ENCODE assay signal across 19 mouse cellular contexts in the genomic region with DNA sequence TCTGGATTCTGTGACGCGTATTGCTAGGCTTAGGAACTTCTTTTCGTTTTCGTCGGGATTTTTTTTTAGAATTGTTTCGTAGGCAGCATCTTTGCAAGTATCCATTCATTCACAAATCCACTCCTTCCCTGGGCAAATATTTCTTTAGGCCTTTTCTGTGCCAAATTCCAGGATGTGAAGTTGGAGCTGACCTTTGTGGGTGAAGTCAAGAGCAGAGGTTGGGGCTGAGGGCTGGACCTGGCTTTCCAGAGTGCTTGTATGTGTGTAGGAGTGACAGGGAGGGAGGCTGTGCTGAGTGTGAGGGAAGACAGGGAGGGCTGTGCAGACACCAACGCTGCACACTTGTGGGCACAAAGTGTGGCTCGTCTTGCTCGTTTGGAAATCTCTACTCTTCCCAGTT. TPM values are rescaled to one million over a fixed set of nuclear protein-coding genes. Genes with fewer than 3 reads are reported as not detected.
A peak's percentile ranks its signal among the peaks of the same experiment; 100 is the strongest.
DNase-seq lines count a peak whose midpoint lies in the region; ATAC-seq and TF ChIP-seq lines count a peak whose summit lies in the region.
"Had no signal": no experiment of that assay in that cellular context is flagged by ENCODE, and none has a peak within 500 bp of the region (broad histone marks: within the 10 kb centered on the region; RNA-seq: fewer than 3 reads in every experiment).

No protein-coding gene starts in this region.

- H3K36me3 ChIP-seq in intestine, embryonic 14.5 days (ENCODE audit: control insufficient read depth, insufficient read depth, low read length) = 0 out of 2 replicates have a peak, but pooled peaks cover 4% of the 10 kb centered on the region
- H3K36me3 ChIP-seq in intestine, postnatal 0 days (ENCODE audit: control insufficient read depth, insufficient read depth) = no peaks in the 10 kb centered on the region; the same call in 1 of the 2 replicates
- peaks cover 26% of the 10 kb centered on the region for H3K36me3 ChIP-seq in ES-E14 (ENCODE audit: control insufficient read depth, insufficient read depth, low read length, poor library complexity, severe bottlenecking)
- peaks cover 2% of the 10 kb centered on the region; the same call in 1 of the 2 replicates for H3K36me3 ChIP-seq in liver, embryonic 16.5 days (ENCODE audit: control insufficient read depth, insufficient read depth)
- H3K36me3 ChIP-seq: hindbrain, embryonic 15.5 days; neural tube, embryonic 13.5 days had no signal

- no peaks in the 10 kb centered on the region for H3K9me3 ChIP-seq in intestine, embryonic 14.5 days (ENCODE audit: control insufficient read depth, low read length)
- no peaks in the 10 kb centered on the region for H3K9me3 ChIP-seq in intestine, postnatal 0 days (ENCODE audit: control insufficient read depth)
- no peaks in the 10 kb centered on the region for H3K9me3 ChIP-seq in ES-E14 (ENCODE audit: control insufficient read depth, insufficient read depth, low read depth, low read length)
- no peaks in the 10 kb centered on the region for H3K9me3 ChIP-seq in liver, embryonic 16.5 days (replicated peaks; ENCODE audit: control insufficient read depth, low read length)
- H3K9me3 ChIP-seq: hindbrain, embryonic 15.5 days; neural tube, embryonic 13.5 days had no signal

- ATAC-seq in intestine, embryonic 14.5 days (replicated peaks; ENCODE audit: low FRiP score, low TSS enrichment, low read depth) = no peak
- no peak for ATAC-seq in intestine, postnatal 0 days
- no peak for ATAC-seq in liver, embryonic 16.5 days (ENCODE audit: low read depth)

- no peak for TF ChIP-seq CTCF in intestine, postnatal 0 days (IDR thresholded peaks at IDR 0.05; ENCODE audit: low read depth)
- no peak for TF ChIP-seq CTCF in cerebellum, adult 2 months (IDR thresholded peaks at IDR 0.05; ENCODE audit: borderline replicate concordance, insufficient read depth, low read depth, low read length)

- 0 out of 2 replicates have a peak overlapping the region, but pooled peaks have one; percentile 98 for H3K4me2 ChIP-seq in intestine, embryonic 14.5 days (ENCODE audit: low read length)
- no peak overlapping the region for H3K4me2 ChIP-seq in intestine, postnatal 0 days (replicated peaks; ENCODE audit: low read depth)
- H3K4me2 ChIP-seq in liver, embryonic 16.5 days (ENCODE audit: low read depth, low read length) = peak overlapping the region; percentile 98
- H3K4me2 ChIP-seq: hindbrain, embryonic 15.5 days had no signal

- no peak overlapping the region for H3K9ac ChIP-seq in intestine, embryonic 14.5 days (ENCODE audit: low read length)
- H3K9ac ChIP-seq in intestine, postnatal 0 days (ENCODE audit: low read depth, low read length) = no peak overlapping the region
- peak overlapping the region; percentile 98 for H3K9ac ChIP-seq in ES-E14 (ENCODE audit: insufficient read depth, low read depth, low read length, poor library complexity, severe bottlenecking)
- no peak overlapping the region for H3K9ac ChIP-seq in liver, embryonic 16.5 days (ENCODE audit: low read depth, low read length)
- H3K9ac ChIP-seq: hindbrain, embryonic 15.5 days; neural tube, embryonic 13.5 days had no signal

- in situ Hi-C loops in ES-E14 (cut with MboI; ENCODE audit: low sequenced_read_pairs in 2 of 2, unreplicated experiment in 2 of 2) = no loop called here

- H3K27me3 ChIP-seq in intestine, embryonic 14.5 days (replicated peaks; ENCODE audit: control insufficient read depth, insufficient read depth, low read length) = no peaks in the 10 kb centered on the region
- no peaks in the 10 kb centered on the region for H3K27me3 ChIP-seq in intestine, postnatal 0 days (replicated peaks; ENCODE audit: control insufficient read depth, insufficient read depth, low read length)
- no peaks in the 10 kb centered on the region for H3K27me3 ChIP-seq in liver, embryonic 16.5 days (ENCODE audit: control insufficient read depth, insufficient read depth, low read depth, low read length)
- no peaks in the 10 kb centered on the region; the same call in 1 of the 2 replicates for H3K27me3 ChIP-seq in cerebellum, adult 2 months (ENCODE audit: control insufficient read depth, insufficient read depth, low read length)

- H3K27ac ChIP-seq in intestine, embryonic 14.5 days (ENCODE audit: low read depth) = no peak overlapping the region
- no peak overlapping the region for H3K27ac ChIP-seq in intestine, postnatal 0 days (ENCODE audit: low read depth, low read length)
- H3K27ac ChIP-seq in ES-E14 (ENCODE audit: insufficient read depth, low read depth, low read length, poor library complexity, severe bottlenecking) = peak overlapping the region; percentile 54
- H3K27ac ChIP-seq in liver, embryonic 16.5 days (ENCODE audit: low read length) = peak overlapping the region; percentile 45; the same call in 1 of the 2 replicates
- H3K27ac ChIP-seq in cerebellum, adult 2 months (ENCODE audit: insufficient read depth, low read length) = no peak overlapping the region
- H3K27ac ChIP-seq: hindbrain, embryonic 15.5 days; macrophage; neural tube, embryonic 13.5 days had no signal

- no peak for DNase-seq in intestine, embryonic 14.5 days (ENCODE audit: low spot score)
- peak; percentile 20 for DNase-seq in 3T3-L1 (ENCODE audit: low read depth, low spot score)
- no peak for DNase-seq in ES-E14 (ENCODE audit: low read depth, low spot score)
- DNase-seq in ovary, postnatal 14 days (ENCODE audit: low spot score) = no peak
- DNase-seq in cerebellum, adult 2 months = no peak
- DNase-seq in urinary bladder, postnatal 10 days (ENCODE audit: low spot score) = no peak
- DNase-seq: adrenal gland, adult 8-10 months; cerebellum, postnatal 10 days; heart, adult 11 months; spleen, adult 18-20 months had no signal

- no peak for TF ChIP-seq POLR2A in cerebellum, adult 2 months (IDR thresholded peaks at IDR 0.05; ENCODE audit: borderline replicate concordance, insufficient read depth, low read length)

- peaks cover 20% of the 10 kb centered on the region for H3K4me1 ChIP-seq in intestine, embryonic 14.5 days (replicated peaks; ENCODE audit: control insufficient read depth, insufficient read depth, low read length)
- no peaks in the 10 kb centered on the region for H3K4me1 ChIP-seq in intestine, postnatal 0 days (replicated peaks; ENCODE audit: control insufficient read depth, insufficient read depth, low read length)
- H3K4me1 ChIP-seq in ES-E14 (ENCODE audit: control insufficient read depth in 2 of 2, insufficient read depth in 2 of 2, low read length in 2 of 2, poor library complexity in 1 of 2) = peaks cover 5 to 10% of the 10 kb centered on the region in 2 experiments; a peak in 3 of 4 replicates
- H3K4me1 ChIP-seq in liver, embryonic 16.5 days (ENCODE audit: control insufficient read depth, low read depth, low read length) = peaks cover 54% of the 10 kb centered on the region
- H3K4me1 ChIP-seq in cerebellum, adult 2 months (ENCODE audit: control insufficient read depth, insufficient read depth, low read length) = peaks cover 2% of the 10 kb centered on the region; the same call in 1 of the 2 replicates

- WGBS in intestine, embryonic 14.5 days = 78% methylated on average over 9 of the region's 9 CpGs
- 85% methylated on average over 9 of the region's 9 CpGs for WGBS in intestine, postnatal 0 days
- WGBS in liver, embryonic 16.5 days (ENCODE audit: insufficient replicate concordance) = 77% methylated on average over 9 of the region's 9 CpGs
- 88% methylated on average over 9 of the region's 9 CpGs for WGBS in cerebellum, adult 2 months

- H3K4me3 ChIP-seq in intestine, embryonic 14.5 days (ENCODE audit: low read depth, low read length) = no peak overlapping the region
- no peak overlapping the region for H3K4me3 ChIP-seq in intestine, postnatal 0 days (ENCODE audit: low read depth, low read length)
- H3K4me3 ChIP-seq in ES-E14 (ENCODE audit: insufficient read depth in 1 of 2, low read depth in 1 of 2, low read length in 2 of 2, poor library complexity in 1 of 2, severe bottlenecking in 1 of 2) = peak overlapping the region; percentile 94 to 97
- peak overlapping the region; percentile 95 for H3K4me3 ChIP-seq in liver, embryonic 16.5 days (ENCODE audit: low read depth, low read length)
- H3K4me3 ChIP-seq in cerebellum, adult 2 months (replicated peaks; ENCODE audit: insufficient read depth, low read depth, low read length) = no peak overlapping the region
- H3K4me3 ChIP-seq: hindbrain, embryonic 15.5 days; neural tube, embryonic 13.5 days had no signal

TF ChIP-seq in ES-E14, 5 proteins besides CTCF, POLR2A, EP300 and RAD21:
- no peak for TF ChIP-seq HCFC1 (IDR thresholded peaks at IDR 0.05; ENCODE audit: borderline replicate concordance, insufficient read depth, low read length)

RNA-seq across cellular contexts. Expression of gene Mybl2, which starts 2.1 kb away (rescaled TPM):
- 26.4 and 27.7 TPM in 2 replicates for polyA plus RNA-seq in intestine, embryonic 14.5 days (2014; fragmentation: Nextera tagmentation; extraction: Ambion mirVana)
- 4.4 and 5.1 TPM in 2 replicates for polyA plus RNA-seq in intestine, postnatal 0 days (2015; fragmentation: Nextera tagmentation; extraction: Ambion mirVana)
- 281 and 391 TPM in 2 replicates for total RNA-seq in ES-E14 (2012; rRNA removed)
- 37.8 and 39.5 TPM in 2 replicates for polyA plus RNA-seq in liver, embryonic 16.5 days (2015; fragmentation: Nextera tagmentation; extraction: Ambion mirVana)
- 0.90 and 1.6 TPM in 2 replicates for polyA plus RNA-seq in cerebellum, adult 2 months (2012; rRNA removed)

RNA-seq across cellular contexts. Expression of gene Gtsf1l, which starts 31.1 kb away (rescaled TPM):
- not detected in 2 replicates for polyA plus RNA-seq in intestine, embryonic 14.5 days (2014; fragmentation: Nextera tagmentation; extraction: Ambion mirVana)
- polyA plus RNA-seq in intestine, postnatal 0 days (2015; fragmentation: Nextera tagmentation; extraction: Ambion mirVana) = not detected in 2 replicates
- total RNA-seq in ES-E14 (2012; rRNA removed) = 25.7 and 30.8 TPM in 2 replicates
- polyA plus RNA-seq in liver, embryonic 16.5 days (2015; fragmentation: Nextera tagmentation; extraction: Ambion mirVana) = 0.11 TPM in 1 of 2 replicates, not detected in the other
- polyA plus RNA-seq in cerebellum, adult 2 months (2012; rRNA removed) = 0.24 TPM in 1 of 2 replicates, not detected in the other
- total RNA-seq: adrenal gland, adult 8-10 months; gastrocnemius, adult 18-20 months; layer of hippocampus, adult 18-20 months had no signal
- polyA plus RNA-seq: heart, postnatal 0 days; hindbrain, embryonic 15.5 days; kidney, embryonic 14.5 days; macrophage; neural tube, embryonic 13.5 days had no signal

RNA-seq across cellular contexts. Expression of gene Ift52, which starts 39.4 kb away (rescaled TPM):
- polyA plus RNA-seq in intestine, embryonic 14.5 days (2014; fragmentation: Nextera tagmentation; extraction: Ambion mirVana) = 45.6 and 54.3 TPM in 2 replicates
- 30.0 and 36.4 TPM in 2 replicates for polyA plus RNA-seq in intestine, postnatal 0 days (2015; fragmentation: Nextera tagmentation; extraction: Ambion mirVana)
- total RNA-seq in ES-E14 (2012; rRNA removed) = 15.5 and 17.2 TPM in 2 replicates
- 15.8 and 16.4 TPM in 2 replicates for polyA plus RNA-seq in liver, embryonic 16.5 days (2015; fragmentation: Nextera tagmentation; extraction: Ambion mirVana)
- polyA plus RNA-seq in cerebellum, adult 2 months (2012; rRNA removed) = 34.2 and 35.9 TPM in 2 replicates

Comparison
In these comparisons a context has a peak if more than half of its experiments do, and no peak if none do; other contexts are left out.
1. H3K27ac ChIP-seq: peak in ES-E14 (single experiment) and liver, embryonic 16.5 days (single experiment); none in intestine, embryonic 14.5 days (single experiment), intestine, postnatal 0 days (single experiment) and cerebellum, adult 2 months (single experiment).
2. H3K4me3 ChIP-seq: peak in ES-E14 (2 of 2) and liver, embryonic 16.5 days (single experiment); none in intestine, embryonic 14.5 days (single experiment), intestine, postnatal 0 days (single experiment) and cerebellum, adult 2 months (single experiment).